Mouse (Mus musculus): ENCODE results near the gene Grwd1.

DNA sequence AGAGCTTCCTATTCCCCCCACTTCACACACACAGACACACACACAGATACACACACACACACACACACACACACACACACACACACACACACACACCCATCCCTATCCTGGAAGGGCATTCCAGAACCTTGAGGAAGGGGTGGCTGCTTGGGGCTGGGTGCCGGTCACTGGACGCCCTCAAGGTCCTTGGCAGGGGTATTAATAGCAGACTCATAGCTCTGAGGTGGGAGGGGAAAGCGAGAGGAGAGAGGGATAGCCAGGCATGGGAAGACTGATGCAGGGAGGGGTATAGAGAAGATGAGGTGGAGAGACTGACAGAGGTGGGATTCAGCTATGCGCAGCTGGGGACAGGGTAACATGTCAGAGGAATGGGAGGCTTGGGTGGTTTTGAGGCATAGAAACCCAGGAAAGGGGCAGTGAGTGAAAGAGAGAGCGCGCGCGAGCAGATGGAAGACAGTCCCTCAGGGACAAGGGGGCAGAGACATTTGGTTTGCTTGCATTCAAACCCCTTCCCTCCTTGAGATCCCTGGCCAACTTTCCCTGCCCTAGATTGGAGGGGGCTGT, 38.4 kb upstream of the Grwd1 start:
- TF ChIP-seq CTCF (IDR thresholded peaks at IDR 0.05) (no peak), EP300 (IDR thresholded peaks at IDR 0.05) (no peak)

Measured in lung, postnatal 0 days (tissue).